Mouse (Mus musculus): ENCODE measurements around the gene Cmtm5. TPM values are rescaled to one million over a fixed set of nuclear protein-coding genes. Genes with fewer than 3 reads are reported as not detected.

Cmtm5 gene
- not detected for polyA plus RNA-seq (2014; fragmentation: Illumina TruSeq; extraction: RNeasy Lipid Tissue Mini Kit (QIAGEN cat#74804); ENCODE audit: low read depth, low replicate concordance)

DNA sequence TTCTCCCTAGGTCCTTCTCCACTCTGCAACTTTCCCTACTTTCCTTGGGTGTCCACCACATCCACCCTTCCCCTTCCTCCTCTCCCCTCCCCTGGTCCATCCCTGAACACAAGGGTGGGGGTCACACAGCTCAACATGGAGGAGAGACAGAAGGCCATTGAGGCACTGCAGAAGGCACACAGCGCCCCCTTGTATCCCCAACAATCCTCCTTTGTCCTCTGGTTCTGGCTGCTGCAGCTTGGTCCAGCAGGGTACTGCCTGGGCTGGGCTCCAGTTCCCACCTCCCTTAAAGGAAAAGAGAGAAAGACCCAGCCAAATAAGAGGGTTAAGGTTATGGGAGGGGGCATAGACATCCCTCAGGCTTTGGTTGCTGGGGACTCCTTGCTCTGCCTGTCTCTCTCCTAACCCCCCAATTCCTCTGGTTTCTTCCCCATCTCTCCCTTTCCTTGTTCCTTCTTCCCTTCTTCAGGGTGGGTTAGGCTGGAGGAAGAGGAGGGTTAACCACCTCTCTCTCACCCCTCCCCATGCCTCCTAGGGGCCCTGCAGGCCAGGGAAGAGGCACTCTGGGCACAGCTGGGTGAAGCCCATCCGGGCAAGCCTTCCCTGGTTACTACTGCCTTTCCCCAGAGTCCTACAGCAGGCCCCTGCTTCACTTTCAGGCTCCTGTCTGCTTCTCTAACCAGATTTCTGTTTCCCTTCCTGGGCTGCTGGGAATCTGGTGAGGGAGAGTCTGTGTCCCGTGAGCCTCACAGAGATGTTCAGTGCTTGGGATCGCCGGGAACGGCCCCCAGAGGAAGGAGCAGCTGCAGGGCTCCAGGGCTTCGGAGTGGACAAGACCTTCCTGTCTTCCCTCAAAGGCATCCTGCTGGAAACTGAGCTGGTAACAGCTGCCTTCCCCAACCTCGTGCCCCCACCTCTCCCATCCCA, at the start of gene Cmtm5:
TSS of gene Cmtm5 (plus strand) at position 358 of the 927 bp plus-strand sequence.

DNA sequence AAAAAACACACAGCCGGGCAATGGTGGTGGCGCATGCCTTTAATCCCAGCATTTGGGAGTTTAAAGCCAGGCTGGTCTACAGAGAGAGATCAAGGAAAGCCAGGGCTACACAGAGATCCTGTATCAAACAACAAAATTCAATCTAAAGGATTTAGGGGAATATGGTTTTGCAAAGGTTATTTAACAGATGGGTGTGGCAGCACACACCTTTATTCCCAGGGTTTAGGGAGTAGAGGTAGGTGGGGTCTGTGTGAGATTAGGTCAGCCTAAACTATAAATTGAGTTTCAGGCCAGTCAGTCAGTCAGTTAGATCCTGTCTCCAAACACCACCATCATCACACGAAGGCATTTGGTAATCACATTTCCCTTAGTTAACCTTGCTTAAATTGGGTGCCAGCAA, 43.9 kb upstream of the Cmtm5 start, which contains the start of gene Pabpn1:
TSS of gene Pabpn1 (plus strand) at position 301 of the 400 bp plus-strand sequence.

GRCm38 (mm10) chr14:54912886-54913285, 23.2 kb upstream of the Cmtm5 start, which contains the start of gene Slc22a17:
Gene Slc22a17, minus strand, starts transcription at chr14:54913132.

DNA sequence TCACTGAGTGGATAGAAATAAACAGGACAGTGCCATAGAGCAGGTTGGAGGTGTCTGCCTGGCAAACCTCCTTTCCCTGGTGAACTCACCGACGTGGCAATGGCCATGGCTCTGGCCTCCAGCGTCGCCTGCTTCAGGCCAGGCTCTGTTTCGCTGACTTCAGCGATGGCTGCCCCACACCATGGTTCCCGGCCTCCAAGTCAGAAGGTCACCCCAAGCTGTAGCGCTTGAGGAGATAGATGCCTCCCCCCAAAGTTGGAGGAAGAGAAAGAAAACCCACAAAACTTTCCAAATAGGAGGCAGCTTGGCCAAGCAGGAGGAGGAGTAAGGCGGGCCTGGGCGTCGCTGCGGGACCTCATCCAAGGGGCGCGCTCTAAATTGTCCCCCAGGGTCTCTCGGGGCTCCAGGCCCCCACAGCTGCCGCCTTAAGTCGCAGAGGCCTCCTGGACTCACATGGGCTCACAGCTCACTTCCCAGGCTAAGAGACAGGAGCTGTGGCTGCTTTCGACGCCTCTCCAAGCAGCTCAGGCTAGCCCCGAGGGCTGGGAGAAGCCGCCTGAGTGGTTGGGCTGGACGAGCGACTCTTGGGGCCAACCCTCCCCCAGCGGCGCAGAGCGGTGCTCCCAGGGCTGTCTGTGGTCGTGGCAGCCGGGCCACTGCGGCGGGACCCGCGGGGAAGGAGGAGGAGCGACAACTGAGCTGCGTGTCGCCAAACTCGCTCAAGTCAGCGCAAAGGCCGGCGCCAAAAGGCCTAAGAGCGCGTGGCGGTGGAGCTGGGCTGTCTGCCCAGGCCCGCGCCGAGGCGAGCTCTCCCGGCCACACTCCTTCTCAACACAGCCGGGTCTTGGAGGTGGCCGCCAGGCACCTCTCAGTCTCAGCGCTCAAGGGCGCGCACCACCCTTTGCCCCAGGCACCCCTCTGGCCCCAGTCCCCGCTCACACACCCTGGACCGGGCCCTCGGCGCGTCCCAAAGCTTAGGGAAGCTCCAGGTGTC, 10.4 kb upstream of the Cmtm5 start, which contains the start of gene Efs:
TSS of gene Efs (minus strand) at position 778 of the 994 bp plus-strand sequence.

DNA sequence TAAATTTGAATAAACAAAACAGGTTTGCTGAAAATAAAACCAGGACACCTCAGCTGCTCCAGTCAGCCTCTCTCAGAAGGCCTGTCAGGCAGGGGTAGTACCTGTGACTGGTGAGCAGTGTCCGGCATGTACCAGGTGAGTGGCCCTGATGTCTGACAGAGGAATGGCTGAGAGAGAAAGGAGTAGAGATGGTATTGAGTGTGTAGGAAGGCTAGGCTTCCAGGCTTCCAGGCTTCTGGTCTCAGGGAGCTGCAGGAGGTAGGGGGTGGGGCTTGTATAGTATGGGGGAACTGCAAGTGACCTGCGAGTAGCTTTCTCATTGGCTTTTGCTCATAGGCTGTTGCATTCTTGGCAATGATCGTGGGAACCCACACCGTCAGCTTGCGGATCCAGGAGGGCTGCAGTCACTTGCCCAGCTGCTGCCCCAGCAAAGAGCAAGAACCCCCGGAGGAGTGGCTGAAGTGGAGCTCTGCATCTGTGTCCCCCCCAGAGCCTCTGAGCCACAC, 3.4 kb upstream of the Cmtm5 start, which contains the start of gene Il25:
TSS of gene Il25 (plus strand) at position 51 of the 506 bp plus-strand sequence.

DNA sequence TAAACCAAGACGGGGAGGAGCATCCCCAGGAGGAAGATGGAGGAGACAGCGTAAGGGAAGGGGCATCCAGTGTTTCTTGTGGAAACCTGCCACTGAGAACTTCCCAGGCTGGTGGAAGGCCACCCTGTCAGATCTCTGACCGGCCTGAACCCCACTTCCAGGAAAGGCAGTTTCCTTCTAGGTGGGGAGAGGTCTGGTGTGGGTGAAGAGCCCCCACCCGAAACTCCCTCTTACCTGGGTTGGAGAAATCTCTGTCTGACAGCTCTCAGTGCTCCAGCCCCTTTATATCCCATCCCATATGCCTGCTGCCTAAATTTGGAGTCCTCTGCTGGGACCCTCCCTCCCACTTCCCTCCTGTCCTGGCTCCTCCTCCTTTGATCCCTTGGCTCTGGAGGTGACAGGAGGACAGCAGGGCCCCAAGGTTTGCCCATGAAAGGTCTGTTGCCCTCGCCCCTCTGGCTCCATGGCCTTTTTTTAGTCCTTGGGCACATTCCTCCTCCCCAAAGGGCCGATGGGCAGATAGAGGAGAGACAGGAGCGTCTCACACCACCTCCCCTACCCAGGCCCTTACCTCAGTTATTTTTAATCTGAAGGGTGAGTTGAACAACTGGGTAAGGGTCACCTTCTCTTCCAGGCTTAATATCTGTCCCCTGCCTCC, 30.4 kb downstream of the Cmtm5 start, which contains the start of gene Myh6:
TSS of gene Myh6 (minus strand) at position 608 of the 658 bp plus-strand sequence.

GRCm38 (mm10) chr14:54976633-54977032, 40.6 kb downstream of the Cmtm5 start, which contains the start of gene Gm17428:
Gene Gm17428, plus strand, starts transcription at chr14:54976933.

Other genes with a start within 250 kb of the Cmtm5 start
- 40.7 TPM for gene Acin1, start 249.3 kb upstream of the Cmtm5 start, polyA plus RNA-seq (2014; fragmentation: Illumina TruSeq; extraction: RNeasy Lipid Tissue Mini Kit (QIAGEN cat#74804); ENCODE audit: low read depth, low replicate concordance)
- not detected for gene Gm29776, start 237.4 kb upstream of the Cmtm5 start, polyA plus RNA-seq (2014; fragmentation: Illumina TruSeq; extraction: RNeasy Lipid Tissue Mini Kit (QIAGEN cat#74804); ENCODE audit: low read depth, low replicate concordance)
- not detected for gene Cebpe, start 224.1 kb upstream of the Cmtm5 start, polyA plus RNA-seq (2014; fragmentation: Illumina TruSeq; extraction: RNeasy Lipid Tissue Mini Kit (QIAGEN cat#74804); ENCODE audit: low read depth, low replicate concordance)
- gene Slc7a8, start 154.3 kb upstream of the Cmtm5 start, polyA plus RNA-seq (2014; fragmentation: Illumina TruSeq; extraction: RNeasy Lipid Tissue Mini Kit (QIAGEN cat#74804); ENCODE audit: low read depth, low replicate concordance), result 0.82 TPM
- not detected for gene Rnf212b, start 122.1 kb upstream of the Cmtm5 start, polyA plus RNA-seq (2014; fragmentation: Illumina TruSeq; extraction: RNeasy Lipid Tissue Mini Kit (QIAGEN cat#74804); ENCODE audit: low read depth, low replicate concordance)
- 3.0 TPM for gene Homez, start 65.3 kb upstream of the Cmtm5 start, polyA plus RNA-seq (2014; fragmentation: Illumina TruSeq; extraction: RNeasy Lipid Tissue Mini Kit (QIAGEN cat#74804); ENCODE audit: low read depth, low replicate concordance)
- gene Ppp1r3e, start 58.7 kb upstream of the Cmtm5 start, polyA plus RNA-seq (2014; fragmentation: Illumina TruSeq; extraction: RNeasy Lipid Tissue Mini Kit (QIAGEN cat#74804); ENCODE audit: low read depth, low replicate concordance), result 4.6 TPM
- 7.7 TPM for gene Bcl2l2, start 52.9 kb upstream of the Cmtm5 start, polyA plus RNA-seq (2014; fragmentation: Illumina TruSeq; extraction: RNeasy Lipid Tissue Mini Kit (QIAGEN cat#74804); ENCODE audit: low read depth, low replicate concordance)
- not detected for gene Gm20521, start 52.8 kb upstream of the Cmtm5 start, polyA plus RNA-seq (2014; fragmentation: Illumina TruSeq; extraction: RNeasy Lipid Tissue Mini Kit (QIAGEN cat#74804); ENCODE audit: low read depth, low replicate concordance)
- gene Pabpn1, start 43.8 kb upstream of the Cmtm5 start, polyA plus RNA-seq (2014; fragmentation: Illumina TruSeq; extraction: RNeasy Lipid Tissue Mini Kit (QIAGEN cat#74804); ENCODE audit: low read depth, low replicate concordance), result 42.0 TPM
- not detected for gene Slc22a17, start 23.1 kb upstream of the Cmtm5 start, polyA plus RNA-seq (2014; fragmentation: Illumina TruSeq; extraction: RNeasy Lipid Tissue Mini Kit (QIAGEN cat#74804); ENCODE audit: low read depth, low replicate concordance)
- gene Efs, start 10.1 kb upstream of the Cmtm5 start, polyA plus RNA-seq (2014; fragmentation: Illumina TruSeq; extraction: RNeasy Lipid Tissue Mini Kit (QIAGEN cat#74804); ENCODE audit: low read depth, low replicate concordance), result not detected
- gene Il25, start 3.6 kb upstream of the Cmtm5 start, polyA plus RNA-seq (2014; fragmentation: Illumina TruSeq; extraction: RNeasy Lipid Tissue Mini Kit (QIAGEN cat#74804); ENCODE audit: low read depth, low replicate concordance), result not detected
- gene Myh6, start 30.7 kb downstream of the Cmtm5 start, polyA plus RNA-seq (2014; fragmentation: Illumina TruSeq; extraction: RNeasy Lipid Tissue Mini Kit (QIAGEN cat#74804); ENCODE audit: low read depth, low replicate concordance), result not detected
- not detected for gene Gm17428, start 40.7 kb downstream of the Cmtm5 start, polyA plus RNA-seq (2014; fragmentation: Illumina TruSeq; extraction: RNeasy Lipid Tissue Mini Kit (QIAGEN cat#74804); ENCODE audit: low read depth, low replicate concordance)
- gene Myh7, start 58.4 kb downstream of the Cmtm5 start, polyA plus RNA-seq (2014; fragmentation: Illumina TruSeq; extraction: RNeasy Lipid Tissue Mini Kit (QIAGEN cat#74804); ENCODE audit: low read depth, low replicate concordance), result not detected
- 6.7 TPM for gene Ngdn, start 79.2 kb downstream of the Cmtm5 start, polyA plus RNA-seq (2014; fragmentation: Illumina TruSeq; extraction: RNeasy Lipid Tissue Mini Kit (QIAGEN cat#74804); ENCODE audit: low read depth, low replicate concordance)
- 0.48 TPM for gene Zfhx2, start 156.1 kb downstream of the Cmtm5 start, polyA plus RNA-seq (2014; fragmentation: Illumina TruSeq; extraction: RNeasy Lipid Tissue Mini Kit (QIAGEN cat#74804); ENCODE audit: low read depth, low replicate concordance)
- gene Thtpa, start 158.5 kb downstream of the Cmtm5 start, polyA plus RNA-seq (2014; fragmentation: Illumina TruSeq; extraction: RNeasy Lipid Tissue Mini Kit (QIAGEN cat#74804); ENCODE audit: low read depth, low replicate concordance), result 10.6 TPM
- 2.4 TPM for gene Ap1g2, start 170.3 kb downstream of the Cmtm5 start, polyA plus RNA-seq (2014; fragmentation: Illumina TruSeq; extraction: RNeasy Lipid Tissue Mini Kit (QIAGEN cat#74804); ENCODE audit: low read depth, low replicate concordance)
- gene Jph4, start 180.7 kb downstream of the Cmtm5 start, polyA plus RNA-seq (2014; fragmentation: Illumina TruSeq; extraction: RNeasy Lipid Tissue Mini Kit (QIAGEN cat#74804); ENCODE audit: low read depth, low replicate concordance), result not detected